ENCODE assay signal across 1 mouse cellular context in the genomic region with DNA sequence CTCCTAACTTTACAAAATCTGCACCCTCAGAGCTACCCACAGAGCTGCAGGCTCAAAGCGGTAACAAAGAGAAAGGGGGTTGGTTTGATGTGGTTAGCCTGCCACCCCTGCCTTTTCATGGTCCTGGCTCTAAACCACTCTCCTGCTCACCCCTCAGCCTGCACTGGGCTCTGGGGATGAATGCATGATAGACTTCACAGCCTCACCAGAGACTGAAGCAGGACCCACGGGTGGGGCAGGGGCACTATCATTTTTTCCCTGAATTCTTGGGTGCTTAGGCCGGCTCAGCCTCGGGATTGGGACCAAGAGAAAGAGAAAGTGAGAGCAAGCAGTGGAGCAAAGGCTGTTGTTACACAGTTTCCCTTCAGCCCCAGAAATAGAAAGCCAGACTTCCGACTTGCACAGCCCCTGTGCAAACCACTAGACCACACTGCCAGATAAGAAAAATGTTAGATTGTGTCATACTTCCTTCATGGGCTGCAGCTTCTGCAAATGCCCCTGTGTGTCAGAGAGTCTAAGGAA.
TF ChIP-seq lines count a peak whose summit lies in the region.

No protein-coding gene starts in this region.

TF ChIP-seq in MEL, 35 proteins besides CTCF, POLR2A, EP300 and RAD21 (continued from another document):
- TF ChIP-seq TBP (IDR thresholded peaks at IDR 0.05; ENCODE audit: low read depth, low read length), result peak; percentile 71
- TF ChIP-seq NELFE (IDR thresholded peaks at IDR 0.05; ENCODE audit: low read depth, low read length), result peak; percentile 48; the same call in 1 of the 2 replicates
- TF ChIP-seq ZMIZ1 (IDR thresholded peaks at IDR 0.05; ENCODE audit: low read depth, low read length), result peak; percentile 34; the same call in 1 of the 2 replicates
- TF ChIP-seq CHD2 (IDR thresholded peaks at IDR 0.05; ENCODE audit: low read length), result no peak
- peak; percentile 93 for TF ChIP-seq GATA1 (IDR thresholded peaks at IDR 0.05; ENCODE audit: low read depth, low read length)
- TF ChIP-seq JUND (IDR thresholded peaks at IDR 0.05; ENCODE audit: low read depth, low read length), result no peak
- TF ChIP-seq SIN3A (IDR thresholded peaks at IDR 0.05; ENCODE audit: low read length), result peak; percentile 74
- TF ChIP-seq MAX (IDR thresholded peaks at IDR 0.05; ENCODE audit: low read length), result peak; percentile 30; the same call in 1 of the 2 replicates
- peak; percentile 71; the same call in 1 of the 2 replicates for TF ChIP-seq ELF1 (IDR thresholded peaks at IDR 0.05; ENCODE audit: low read depth, low read length)
- no peak for TF ChIP-seq POLR2AphosphoS5 (IDR thresholded peaks at IDR 0.05; ENCODE audit: borderline replicate concordance, low read depth, low read length)
- no peak for TF ChIP-seq ZC3H11A (IDR thresholded peaks at IDR 0.05; ENCODE audit: low read depth, low read length)
- no peak for TF ChIP-seq ZNF384 (IDR thresholded peaks at IDR 0.05; ENCODE audit: low read depth, low read length)
- TF ChIP-seq TAL1 (IDR thresholded peaks at IDR 0.05; ENCODE audit: low read length), result 0 out of 2 replicates have a peak, but pooled peaks have one; percentile 5
- TF ChIP-seq RCOR1 (IDR thresholded peaks at IDR 0.05; ENCODE audit: low read depth, low read length), result peak; percentile 47
